Mouse (Mus musculus): ENCODE data around the gene Iba57. TPM values are rescaled to one million over a fixed set of nuclear protein-coding genes. Genes with fewer than 3 reads are reported as not detected.

The Iba57 gene
- polyA plus RNA-seq, 1 experiment from 2014 or later = 8.5 TPM

- ATAC-seq (ENCODE audit: low FRiP score, low TSS enrichment) = peak; percentile 93
- Histone ChIP-seq H3K4me1 (ENCODE audit: insufficient read depth, low read length) (peaks cover 13% of the 10 kb centered on the region), H3K36me3 (ENCODE audit: insufficient read depth, low read length) (peaks cover 12% of the 10 kb centered on the region), H3K27me3 (ENCODE audit: insufficient read depth, low read length) (no peaks in the 10 kb centered on the region), H3K9ac (replicated peaks; ENCODE audit: low read length) (peak within 1 kb of the TSS; percentile 89), H3K4me3 (ENCODE audit: low read length) (peak within 1 kb of the TSS; percentile 91), H3K4me2 (replicated peaks; ENCODE audit: low read depth, low read length) (peak within 1 kb of the TSS; percentile 88), H3K9me3 (ENCODE audit: low read length) (no peaks in the 10 kb centered on the region), H3K27ac (ENCODE audit: low read length) (peak within 1 kb of the TSS; percentile 78)
- under 1% methylated on average over 63 of the region's 63 CpGs for WGBS
Measured at GRCm38 (mm10) chr11:59202081-59202995, 38.8 kb upstream of the Iba57 start, which contains the start of gene Mrpl55. Mrpl55 (plus strand) TSS chr11:59202486.

DNA sequence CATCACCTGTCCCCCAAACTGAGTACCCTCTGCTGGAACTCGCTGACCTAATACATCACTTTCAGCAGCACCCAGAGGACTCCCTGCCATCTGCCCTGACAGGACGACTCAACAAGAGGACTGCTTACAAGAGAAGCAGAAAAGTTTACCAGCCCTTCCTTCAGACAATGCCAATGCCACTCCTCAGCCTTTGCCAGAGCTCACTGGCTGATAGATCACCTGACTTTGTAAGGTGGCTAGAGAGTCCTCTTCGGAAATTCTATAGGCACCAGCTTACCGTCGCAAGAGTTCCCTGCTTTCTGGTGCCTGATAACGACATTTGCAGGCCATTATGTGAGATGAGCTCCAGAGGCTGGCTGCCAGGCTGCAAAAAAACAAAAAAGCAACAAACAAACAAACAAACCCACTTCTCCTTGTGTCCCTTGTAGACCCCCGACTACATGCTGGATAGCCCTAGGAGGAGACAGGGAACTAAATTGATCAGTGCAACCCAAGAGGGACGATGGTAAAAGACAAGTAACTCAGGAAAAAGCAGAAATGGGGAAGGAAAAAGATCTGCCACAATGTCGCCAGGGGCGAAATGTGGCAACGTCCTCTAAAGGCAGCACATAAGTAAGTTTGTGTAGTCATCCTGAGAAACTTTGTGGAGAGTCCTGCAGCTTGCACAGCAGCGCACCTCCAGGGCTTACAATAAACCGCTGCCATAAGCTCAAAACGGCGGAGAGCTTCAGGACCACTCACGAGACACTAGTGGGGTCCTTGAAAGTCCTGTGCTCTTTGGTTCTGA is 37.9 kb upstream of the Iba57 start:
- Histone ChIP-seq H3K36me3 (ENCODE audit: insufficient read depth, low read length) (peaks cover 10% of the 10 kb centered on the region), H3K4me2 (replicated peaks; ENCODE audit: low read depth, low read length) (peak overlapping the region; percentile 88), H3K27me3 (ENCODE audit: insufficient read depth, low read length) (no peaks in the 10 kb centered on the region), H3K4me3 (ENCODE audit: low read length) (peak overlapping the region; percentile 91), H3K9me3 (ENCODE audit: low read length) (no peaks in the 10 kb centered on the region), H3K4me1 (ENCODE audit: insufficient read depth, low read length) (peaks cover 13% of the 10 kb centered on the region), H3K27ac (ENCODE audit: low read length) (peak overlapping the region; percentile 78), H3K9ac (replicated peaks; ENCODE audit: low read length) (peak overlapping the region; percentile 89)
- WGBS = 30% methylated on average over 16 of the region's 16 CpGs
- 0 out of 2 replicates have a peak, but pooled peaks have one; percentile 4 for ATAC-seq (ENCODE audit: low FRiP score, low TSS enrichment)

GRCm38 (mm10) chr11:59196230-59196629 is 32.7 kb upstream of the Iba57 start:
- no peaks in the 10 kb centered on the region; the same call in 1 of the 2 replicates for H3K27me3 ChIP-seq (ENCODE audit: insufficient read depth, low read length)
- no peak overlapping the region for H3K9ac ChIP-seq (replicated peaks; ENCODE audit: low read length)
- H3K36me3 ChIP-seq (ENCODE audit: insufficient read depth, low read length) = no peaks in the 10 kb centered on the region; the same call in 1 of the 2 replicates
- no peaks in the 10 kb centered on the region for H3K9me3 ChIP-seq (ENCODE audit: low read length)
- no peak overlapping the region for H3K27ac ChIP-seq (ENCODE audit: low read length)
- peaks cover 4% of the 10 kb centered on the region for H3K4me1 ChIP-seq (ENCODE audit: insufficient read depth, low read length)
- no peak overlapping the region for H3K4me2 ChIP-seq (replicated peaks; ENCODE audit: low read depth, low read length)
- H3K4me3 ChIP-seq (ENCODE audit: low read length) = no peak overlapping the region
- ATAC-seq (ENCODE audit: low FRiP score, low TSS enrichment) = no peak

- WGBS = 6% methylated on average over 16 of the region's 16 CpGs
- peak within 1 kb of the TSS; percentile 69 for H3K4me3 ChIP-seq (ENCODE audit: low read length)
- H3K9me3 ChIP-seq (ENCODE audit: low read length) = no peaks in the 10 kb centered on the region
- peaks cover 4% of the 10 kb centered on the region for H3K4me1 ChIP-seq (ENCODE audit: insufficient read depth, low read length)
- H3K9ac ChIP-seq (replicated peaks; ENCODE audit: low read length) = peak within 1 kb of the TSS; percentile 82
- no peaks in the 10 kb centered on the region; the same call in 1 of the 2 replicates for H3K27me3 ChIP-seq (ENCODE audit: insufficient read depth, low read length)
- H3K27ac ChIP-seq (ENCODE audit: low read length) = peak within 1 kb of the TSS; percentile 92
- 0 out of 2 replicates have a peak, but pooled peaks have one; percentile 5 for ATAC-seq (ENCODE audit: low FRiP score, low TSS enrichment)
- H3K4me2 ChIP-seq (replicated peaks; ENCODE audit: low read depth, low read length) = peak within 1 kb of the TSS; percentile 70
- no peaks in the 10 kb centered on the region for H3K36me3 ChIP-seq (ENCODE audit: insufficient read depth, low read length)
Measured at GRCm38 (mm10) chr11:59192059-59192386, 28.5 kb upstream of the Iba57 start, which contains the start of gene Guk1. Guk1 (minus strand) TSS chr11:59192212.

- no peaks in the 10 kb centered on the region for H3K36me3 ChIP-seq (ENCODE audit: insufficient read depth, low read length)
- peak overlapping the region; percentile 69 for H3K4me3 ChIP-seq (ENCODE audit: low read length)
- WGBS = under 1% methylated on average over 40 of the region's 59 CpGs
- no peaks in the 10 kb centered on the region for H3K9me3 ChIP-seq (ENCODE audit: low read length)
- no peaks in the 10 kb centered on the region; the same call in 1 of the 2 replicates for H3K27me3 ChIP-seq (ENCODE audit: insufficient read depth, low read length)
- peak overlapping the region; percentile 70 for H3K4me2 ChIP-seq (replicated peaks; ENCODE audit: low read depth, low read length)
- H3K27ac ChIP-seq (ENCODE audit: low read length) = peak overlapping the region; percentile 92
- H3K4me1 ChIP-seq (ENCODE audit: insufficient read depth, low read length) = peaks cover 4% of the 10 kb centered on the region
- peak overlapping the region; percentile 82 for H3K9ac ChIP-seq (replicated peaks; ENCODE audit: low read length)
- peak; percentile 95 for ATAC-seq (ENCODE audit: low FRiP score, low TSS enrichment)
Measured at GRCm38 (mm10) chr11:59191231-59192058, 27.9 kb upstream of the Iba57 start.

DNA sequence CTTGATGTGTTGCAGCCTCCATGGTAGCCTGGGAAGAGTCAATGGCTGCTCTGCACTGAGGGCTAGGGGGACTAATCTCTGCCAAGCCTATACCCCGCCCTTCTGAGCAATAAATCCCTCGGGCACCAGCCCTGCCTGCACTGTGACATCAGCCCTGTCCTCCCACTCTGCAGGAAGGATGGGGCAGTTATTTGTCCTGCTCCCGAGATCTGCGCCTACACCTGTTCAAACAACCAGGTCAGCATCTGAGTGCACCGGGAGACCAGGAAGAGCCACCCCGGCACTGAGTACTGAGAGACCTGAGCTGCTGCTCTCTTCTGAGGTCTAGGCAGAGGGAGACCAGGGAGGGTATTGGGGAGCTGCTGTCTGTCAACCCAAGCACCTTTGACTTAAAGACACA is 24.2 kb upstream of the Iba57 start:
- 39% methylated on average over 6 of the region's 6 CpGs for WGBS
- H3K27ac ChIP-seq (ENCODE audit: low read length) = no peak overlapping the region
- no peak overlapping the region for H3K4me3 ChIP-seq (ENCODE audit: low read length)
- ATAC-seq (ENCODE audit: low FRiP score, low TSS enrichment) = no peak
- H3K9ac ChIP-seq (replicated peaks; ENCODE audit: low read length) = no peak overlapping the region
- H3K4me1 ChIP-seq (ENCODE audit: insufficient read depth, low read length) = peaks cover 15% of the 10 kb centered on the region
- peaks cover 11% of the 10 kb centered on the region; the same call in 1 of the 2 replicates for H3K36me3 ChIP-seq (ENCODE audit: insufficient read depth, low read length)
- H3K27me3 ChIP-seq (ENCODE audit: insufficient read depth, low read length) = no peaks in the 10 kb centered on the region
- H3K9me3 ChIP-seq (ENCODE audit: low read length) = no peaks in the 10 kb centered on the region
- H3K4me2 ChIP-seq (replicated peaks; ENCODE audit: low read depth, low read length) = no peak overlapping the region

DNA sequence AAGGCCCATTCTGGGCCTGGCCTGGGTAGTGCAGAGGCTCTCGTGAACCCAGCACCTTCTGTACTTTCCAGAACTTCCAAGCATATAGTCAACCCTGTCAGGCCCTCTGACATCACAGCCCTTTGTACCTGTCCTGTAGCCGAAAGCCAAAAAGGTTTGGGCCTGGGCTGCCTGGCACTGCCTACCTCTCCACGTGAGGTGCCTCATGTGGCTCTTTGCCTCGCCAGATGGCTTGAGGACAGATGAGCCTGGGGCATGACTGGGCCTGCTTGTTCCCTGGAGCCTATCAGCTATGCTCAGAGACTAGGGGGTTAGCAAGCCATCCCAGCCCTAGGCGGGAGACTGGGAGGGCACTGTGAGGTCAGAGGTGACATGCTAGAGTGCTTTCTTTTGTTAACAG is 22.0 kb upstream of the Iba57 start:
- 85% methylated on average over 5 of the region's 5 CpGs for WGBS
- H3K4me2 ChIP-seq (replicated peaks; ENCODE audit: low read depth, low read length) = no peak overlapping the region

GRCm38 (mm10) chr11:59183821-59184220 is 20.3 kb upstream of the Iba57 start:
- H3K27me3 ChIP-seq (ENCODE audit: insufficient read depth, low read length) = peaks cover 9% of the 10 kb centered on the region
- no peak overlapping the region for H3K27ac ChIP-seq (ENCODE audit: low read length)
- H3K9ac ChIP-seq (replicated peaks; ENCODE audit: low read length) = peak overlapping the region; percentile 7; the same call in 1 of the 2 replicates
- H3K9me3 ChIP-seq (ENCODE audit: low read length) = no peaks in the 10 kb centered on the region
- peaks cover 11% of the 10 kb centered on the region; the same call in 1 of the 2 replicates for H3K36me3 ChIP-seq (ENCODE audit: insufficient read depth, low read length)
- H3K4me2 ChIP-seq (replicated peaks; ENCODE audit: low read depth, low read length) = no peak overlapping the region
- 43% methylated on average over 3 of the region's 3 CpGs for WGBS
- ATAC-seq (ENCODE audit: low FRiP score, low TSS enrichment) = no peak
- H3K4me1 ChIP-seq (ENCODE audit: insufficient read depth, low read length) = peaks cover 11% of the 10 kb centered on the region; the same call in 1 of the 2 replicates
- no peak overlapping the region for H3K4me3 ChIP-seq (ENCODE audit: low read length)

More for the DNA sequence above, 22.0 kb upstream of the Iba57 start:
- Histone ChIP-seq H3K4me1 (ENCODE audit: insufficient read depth, low read length) (peaks cover 11% of the 10 kb centered on the region; the same call in 1 of the 2 replicates), H3K4me3 (ENCODE audit: low read length) (no peak overlapping the region), H3K9ac (replicated peaks; ENCODE audit: low read length) (no peak overlapping the region), H3K27ac (ENCODE audit: low read length) (no peak overlapping the region), H3K27me3 (ENCODE audit: insufficient read depth, low read length) (no peaks in the 10 kb centered on the region), H3K9me3 (ENCODE audit: low read length) (no peaks in the 10 kb centered on the region), H3K36me3 (ENCODE audit: insufficient read depth, low read length) (peaks cover 11% of the 10 kb centered on the region; the same call in 1 of the 2 replicates)
- ATAC-seq (ENCODE audit: low FRiP score, low TSS enrichment) = no peak

- Histone ChIP-seq H3K4me2 (replicated peaks; ENCODE audit: low read depth, low read length) (no peak within 1 kb of the TSS), H3K27me3 (ENCODE audit: insufficient read depth, low read length) (peaks cover 18% of the 10 kb centered on the region), H3K4me3 (ENCODE audit: low read length) (no peak within 1 kb of the TSS), H3K9ac (replicated peaks; ENCODE audit: low read length) (peak within 1 kb of the TSS; percentile 7; the same call in 1 of the 2 replicates), H3K27ac (ENCODE audit: low read length) (peak within 1 kb of the TSS; percentile 23; the same call in 1 of the 2 replicates), H3K9me3 (ENCODE audit: low read length) (no peaks in the 10 kb centered on the region), H3K4me1 (ENCODE audit: insufficient read depth, low read length) (peaks cover 11% of the 10 kb centered on the region; the same call in 1 of the 2 replicates), H3K36me3 (ENCODE audit: insufficient read depth, low read length) (peaks cover 11% of the 10 kb centered on the region; the same call in 1 of the 2 replicates)
- peak; percentile 44 for ATAC-seq (ENCODE audit: low FRiP score, low TSS enrichment)
- WGBS = 35% methylated on average over 3 of the region's 3 CpGs
Measured at GRCm38 (mm10) chr11:59182864-59183331, 19.4 kb upstream of the Iba57 start, which contains the start of gene Gjc2. Gjc2 (minus strand) TSS chr11:59183213.
